Mouse (Mus musculus): ENCODE data around the gene Rab4b. TPM values are rescaled to one million over a fixed set of nuclear protein-coding genes. Genes with fewer than 3 reads are reported as not detected.

Gene Rab4b
- polyA plus RNA-seq, 1 experiment from 2014 or later, result 107 TPM

- H3K4me1 ChIP-seq, result peaks cover 61% of the 10 kb centered on the region
- peak overlapping the region; percentile 85 for H3K4me3 ChIP-seq
- no peaks in the 10 kb centered on the region for H3K36me3 ChIP-seq (replicated peaks)
- H3K9ac ChIP-seq, result peak overlapping the region; percentile 90
- no peaks in the 10 kb centered on the region for H3K27me3 ChIP-seq (replicated peaks)
- no peaks in the 10 kb centered on the region for H3K9me3 ChIP-seq
- peak overlapping the region; percentile 99 for H3K27ac ChIP-seq
- peak overlapping the region; percentile 90 for H3K4me2 ChIP-seq
- peak; percentile 0; the same call in 1 of the 2 replicates for ATAC-seq (replicated peaks)
- WGBS, result 1% methylated on average over 8 of the region's 8 CpGs
Observed at GRCm38 (mm10) chr7:27165696-27166095, 13.0 kb downstream of the Rab4b start.

- H3K4me1 ChIP-seq, result peaks cover 67% of the 10 kb centered on the region
- peak overlapping the region; percentile 90 for H3K9ac ChIP-seq
- H3K4me2 ChIP-seq, result peak overlapping the region; percentile 90
- 73% methylated on average over 23 of the region's 23 CpGs for WGBS
- peak overlapping the region; percentile 99 for H3K27ac ChIP-seq
- H3K27me3 ChIP-seq (replicated peaks), result no peaks in the 10 kb centered on the region
- peak overlapping the region; percentile 85 for H3K4me3 ChIP-seq
- H3K36me3 ChIP-seq (replicated peaks), result no peaks in the 10 kb centered on the region
- peak; percentile 18 for ATAC-seq (replicated peaks)
- H3K9me3 ChIP-seq, result no peaks in the 10 kb centered on the region
Observed at GRCm38 (mm10) chr7:27165007-27165655, 13.6 kb downstream of the Rab4b start.

- no peak overlapping the region for H3K27ac ChIP-seq
- H3K4me3 ChIP-seq, result peak overlapping the region; percentile 85
- H3K9me3 ChIP-seq, result no peaks in the 10 kb centered on the region
- peak overlapping the region; percentile 29 for H3K9ac ChIP-seq
- peaks cover 73% of the 10 kb centered on the region for H3K4me1 ChIP-seq
- 83% methylated on average over 33 of the region's 33 CpGs for WGBS
- no peaks in the 10 kb centered on the region for H3K36me3 ChIP-seq (replicated peaks)
- no peak for ATAC-seq (replicated peaks)
- H3K27me3 ChIP-seq (replicated peaks), result no peaks in the 10 kb centered on the region
- H3K4me2 ChIP-seq, result peak overlapping the region; percentile 90
Observed at GRCm38 (mm10) chr7:27164112-27164947, 14.4 kb downstream of the Rab4b start.

GRCm38 (mm10) chr7:27163450-27163805 is 15.3 kb downstream of the Rab4b start:
- H3K4me3 ChIP-seq, result peak overlapping the region; percentile 0; the same call in 1 of the 2 replicates
- peak overlapping the region; percentile 29; the same call in 1 of the 2 replicates for H3K9ac ChIP-seq
- H3K27me3 ChIP-seq (replicated peaks), result no peaks in the 10 kb centered on the region
- no peak for ATAC-seq (replicated peaks)
- WGBS, result 79% methylated on average over 5 of the region's 5 CpGs
- peaks cover 7% of the 10 kb centered on the region for H3K36me3 ChIP-seq (replicated peaks)
- H3K9me3 ChIP-seq, result no peaks in the 10 kb centered on the region
- peak overlapping the region; percentile 90 for H3K4me2 ChIP-seq
- no peak overlapping the region for H3K27ac ChIP-seq
- H3K4me1 ChIP-seq, result peaks cover 73% of the 10 kb centered on the region

GRCm38 (mm10) chr7:27162780-27163449 is 15.8 kb downstream of the Rab4b start:
- Histone ChIP-seq H3K4me1 (peaks cover 73% of the 10 kb centered on the region), H3K4me3 (peak overlapping the region; percentile 0; the same call in 1 of the 2 replicates), H3K9me3 (no peaks in the 10 kb centered on the region), H3K9ac (peak overlapping the region; percentile 29; the same call in 1 of the 2 replicates), H3K4me2 (peak overlapping the region; percentile 90), H3K27me3 (replicated peaks) (no peaks in the 10 kb centered on the region), H3K36me3 (replicated peaks) (peaks cover 9% of the 10 kb centered on the region), H3K27ac (no peak overlapping the region)
- ATAC-seq (replicated peaks), result no peak
- 83% methylated on average over 5 of the region's 5 CpGs for WGBS

- Histone ChIP-seq H3K27me3 (replicated peaks) (no peaks in the 10 kb centered on the region), H3K36me3 (replicated peaks) (peaks cover 9% of the 10 kb centered on the region), H3K9ac (no peak overlapping the region), H3K4me3 (no peak overlapping the region), H3K4me1 (peaks cover 63% of the 10 kb centered on the region), H3K27ac (no peak overlapping the region), H3K4me2 (no peak overlapping the region), H3K9me3 (no peaks in the 10 kb centered on the region)
- 88% methylated on average over 4 of the region's 4 CpGs for WGBS
- ATAC-seq (replicated peaks), result no peak
Observed at GRCm38 (mm10) chr7:27161744-27162143, 17.0 kb downstream of the Rab4b start.

GRCm38 (mm10) chr7:27160921-27161320 is 17.8 kb downstream of the Rab4b start:
- H3K9ac ChIP-seq, result no peak overlapping the region
- H3K4me3 ChIP-seq, result no peak overlapping the region
- ATAC-seq (replicated peaks), result no peak
- WGBS, result 85% methylated on average over 3 of the region's 3 CpGs
- H3K27ac ChIP-seq, result no peak overlapping the region
- H3K9me3 ChIP-seq, result no peaks in the 10 kb centered on the region
- no peak overlapping the region for H3K4me2 ChIP-seq
- H3K36me3 ChIP-seq (replicated peaks), result peaks cover 9% of the 10 kb centered on the region
- no peaks in the 10 kb centered on the region for H3K27me3 ChIP-seq (replicated peaks)
- H3K4me1 ChIP-seq, result peaks cover 63% of the 10 kb centered on the region

- no peak overlapping the region for H3K9ac ChIP-seq
- no peak overlapping the region for H3K4me3 ChIP-seq
- 13% methylated on average over 8 of the region's 8 CpGs for WGBS
- no peaks in the 10 kb centered on the region for H3K9me3 ChIP-seq
- peak overlapping the region; percentile 4; the same call in 1 of the 2 replicates for H3K4me2 ChIP-seq
- no peaks in the 10 kb centered on the region for H3K27me3 ChIP-seq (replicated peaks)
- peaks cover 9% of the 10 kb centered on the region for H3K36me3 ChIP-seq (replicated peaks)
- peak overlapping the region; percentile 49; the same call in 1 of the 2 replicates for H3K27ac ChIP-seq
- H3K4me1 ChIP-seq, result peaks cover 54% of the 10 kb centered on the region
- peak; percentile 86 for ATAC-seq (replicated peaks)
Observed at GRCm38 (mm10) chr7:27159882-27160281, 18.8 kb downstream of the Rab4b start.

- Histone ChIP-seq H3K4me3 (no peak overlapping the region), H3K9me3 (no peaks in the 10 kb centered on the region), H3K4me2 (no peak overlapping the region), H3K4me1 (peaks cover 47% of the 10 kb centered on the region), H3K27me3 (replicated peaks) (no peaks in the 10 kb centered on the region), H3K9ac (no peak overlapping the region), H3K27ac (no peak overlapping the region), H3K36me3 (replicated peaks) (peaks cover 9% of the 10 kb centered on the region)
- no peak for ATAC-seq (replicated peaks)
- WGBS, result 94% methylated on average over 6 of the region's 6 CpGs
Observed at GRCm38 (mm10) chr7:27159256-27159655, 19.4 kb downstream of the Rab4b start.

- Histone ChIP-seq H3K36me3 (replicated peaks) (peaks cover 9% of the 10 kb centered on the region), H3K9me3 (no peaks in the 10 kb centered on the region), H3K4me1 (peaks cover 37% of the 10 kb centered on the region), H3K4me3 (no peak overlapping the region), H3K27ac (no peak overlapping the region), H3K27me3 (replicated peaks) (no peaks in the 10 kb centered on the region), H3K4me2 (no peak overlapping the region), H3K9ac (no peak overlapping the region)
- no peak for ATAC-seq (replicated peaks)
- 95% methylated on average over 9 of the region's 9 CpGs for WGBS
Observed at GRCm38 (mm10) chr7:27158171-27158570, 20.5 kb downstream of the Rab4b start.

GRCm38 (mm10) chr7:27156005-27156404 is 22.7 kb downstream of the Rab4b start:
- no peak overlapping the region for H3K4me3 ChIP-seq
- H3K27me3 ChIP-seq (replicated peaks), result no peaks in the 10 kb centered on the region
- ATAC-seq (replicated peaks), result no peak
- H3K36me3 ChIP-seq (replicated peaks), result peaks cover 9% of the 10 kb centered on the region
- H3K27ac ChIP-seq, result no peak overlapping the region
- H3K9me3 ChIP-seq, result no peaks in the 10 kb centered on the region
- peaks cover 15% of the 10 kb centered on the region for H3K4me1 ChIP-seq
- H3K4me2 ChIP-seq, result no peak overlapping the region
- 86% methylated on average over 13 of the region's 13 CpGs for WGBS
- no peak overlapping the region for H3K9ac ChIP-seq

- Histone ChIP-seq H3K36me3 (replicated peaks) (peaks cover under 1% of the 10 kb centered on the region; the same call in 1 of the 2 replicates), H3K9ac (no peak within 1 kb of the TSS), H3K27ac (no peak within 1 kb of the TSS), H3K9me3 (no peaks in the 10 kb centered on the region), H3K4me2 (no peak within 1 kb of the TSS), H3K4me3 (no peak within 1 kb of the TSS), H3K27me3 (replicated peaks) (no peaks in the 10 kb centered on the region), H3K4me1 (no peaks in the 10 kb centered on the region)
- 78% methylated on average over 10 of the region's 10 CpGs for WGBS
- ATAC-seq (replicated peaks), result 0 out of 2 replicates have a peak, but pooled peaks have one; percentile 22
Observed at GRCm38 (mm10) chr7:27153205-27153764, 25.4 kb downstream of the Rab4b start, which contains the start of gene Cyp2t4. Gene Cyp2t4 (plus strand): TSS chr7:27153714.
